Mouse (Mus musculus) liver, adult (tissue): ENCODE data around the gene Ptpn13.

Experiments used
- GATA4 ChIP-seq: IDR thresholded peaks from 2 replicates; pipeline ENCODE4 v1.6.1; 2014; ENCODE audit warnings: mild to moderate bottlenecking, low read length; ENCODE audit not compliant: insufficient replicate concordance

Ptpn13 gene

DNA sequence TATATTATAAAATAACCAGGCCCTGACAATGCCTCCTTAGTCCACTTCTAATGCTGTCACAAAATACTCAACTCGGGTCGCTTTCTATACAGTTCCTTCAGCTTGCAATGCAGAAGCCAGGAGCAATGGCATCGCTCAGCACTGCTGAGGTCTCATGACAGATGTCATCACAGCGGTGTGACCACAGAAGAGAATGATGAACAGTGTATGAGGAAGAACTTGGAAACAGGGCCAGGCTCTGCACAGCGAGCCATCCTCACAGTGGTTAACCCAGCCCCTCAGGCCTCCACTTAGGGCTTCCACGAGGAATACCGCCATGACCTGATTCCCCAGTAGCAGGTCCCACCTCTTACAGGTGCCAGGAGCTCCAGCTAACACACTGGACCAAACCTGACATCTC lies 189.4 kb downstream of the Ptpn13 start:
- no peak for TF ChIP-seq GATA4

DNA sequence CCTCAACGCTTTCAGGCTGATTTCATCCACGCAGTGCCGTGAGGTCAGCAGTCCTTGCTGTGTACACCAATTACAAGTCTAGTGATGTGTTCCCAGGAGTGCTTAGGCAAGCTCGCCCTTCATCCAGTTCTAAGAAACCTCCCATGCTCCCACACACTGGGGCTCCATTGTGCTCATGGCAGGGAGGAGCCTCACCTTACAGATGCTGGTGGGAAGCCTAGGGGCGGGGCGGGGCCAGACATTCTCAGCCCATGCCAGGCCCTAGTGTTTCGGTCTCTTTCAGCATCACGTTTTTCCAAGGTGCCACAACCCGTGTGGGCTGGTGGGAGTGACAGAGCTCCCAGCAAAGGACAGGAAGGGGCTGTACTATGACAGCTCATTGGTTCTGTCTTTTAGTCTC lies 192.2 kb downstream of the Ptpn13 start:
- no peak for TF ChIP-seq GATA4

GRCm38 (mm10) chr5:103620301-103620973 lies 195.4 kb downstream of the Ptpn13 start:
- no peak for TF ChIP-seq GATA4

DNA sequence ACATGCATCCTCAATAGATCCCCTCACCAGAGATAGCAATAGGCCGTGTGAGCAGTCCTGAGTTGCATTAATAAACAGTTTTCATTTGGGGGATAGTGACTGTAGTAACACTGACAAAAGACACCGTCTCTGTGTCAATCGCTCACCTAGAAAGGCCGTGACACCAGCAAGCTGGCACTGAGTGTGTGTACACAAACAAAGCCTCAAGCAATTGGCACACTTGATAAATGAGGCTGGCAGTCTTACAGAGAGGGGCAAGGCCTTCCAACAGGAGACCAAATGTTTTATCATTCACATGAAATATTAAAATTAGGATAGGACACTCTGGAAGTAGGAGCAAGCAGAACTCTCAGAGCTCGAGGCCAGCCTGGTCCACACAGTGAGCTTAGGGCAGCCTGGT lies 197.3 kb downstream of the Ptpn13 start:
- TF ChIP-seq GATA4 = 0 out of 2 replicates have a peak, but pooled peaks have one; percentile 49

DNA sequence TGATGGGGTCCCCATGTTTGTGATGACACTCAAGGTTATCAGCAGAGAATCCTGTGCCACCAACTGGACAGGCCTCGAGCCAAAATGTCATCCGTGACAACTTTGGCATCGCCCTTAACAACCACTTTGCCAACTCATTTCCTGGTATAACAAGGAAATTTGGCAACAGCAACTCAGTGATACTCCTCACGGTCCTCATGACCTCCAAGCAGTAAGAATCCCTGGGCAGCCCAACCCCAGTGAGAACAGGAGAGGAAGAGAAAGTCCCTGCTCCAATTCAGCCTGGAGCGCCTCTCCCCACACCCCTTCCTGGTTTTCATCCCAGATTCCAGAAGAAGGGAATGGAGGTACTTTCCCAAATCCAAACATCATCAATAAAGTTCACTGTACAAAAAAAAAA lies 199.8 kb downstream of the Ptpn13 start:
- no peak for TF ChIP-seq GATA4

- TF ChIP-seq GATA4 = no peak
These were observed 203.5 kb downstream of the Ptpn13 start for GRCm38 (mm10) chr5:103628499-103628898.

DNA sequence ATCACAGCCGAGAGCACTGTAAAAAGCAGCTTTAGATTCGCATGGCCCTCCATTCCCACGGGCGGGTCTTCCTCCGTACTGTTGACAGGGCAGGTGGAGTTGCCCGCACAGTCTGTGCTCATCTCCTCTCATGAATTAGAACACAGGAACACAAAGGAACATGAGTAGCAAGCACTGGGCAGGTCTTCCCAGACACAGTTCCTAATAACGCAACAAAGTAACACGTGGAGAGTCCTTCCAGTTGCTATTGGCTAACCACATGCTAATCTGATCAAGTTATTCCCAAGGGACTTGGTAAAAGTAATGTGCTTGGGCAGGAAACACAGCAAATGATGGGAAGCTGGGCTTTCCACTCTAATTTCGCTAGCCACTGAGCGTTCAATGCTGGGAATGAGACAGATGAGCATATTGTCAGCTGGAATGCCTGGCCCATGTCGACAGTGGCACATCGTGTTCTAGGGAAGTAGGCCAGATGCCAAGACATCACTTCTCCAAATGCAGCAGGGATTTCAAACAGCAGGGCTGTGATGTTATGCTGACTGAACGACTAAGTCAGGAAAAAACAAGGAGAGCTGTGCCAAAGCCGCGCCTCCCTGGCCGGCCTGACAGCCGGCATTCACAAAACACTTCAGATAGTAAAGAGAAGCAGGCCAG lies 204.2 kb downstream of the Ptpn13 start, which contains the start of gene Slc10a6:
Gene Slc10a6 (minus strand): TSS at position 293 of the 654 bp plus-strand sequence.
- peak; percentile 79; the same call in 1 of the 2 replicates for TF ChIP-seq GATA4

GRCm38 (mm10) chr5:103629854-103630580 lies 205.0 kb downstream of the Ptpn13 start:
- no peak for TF ChIP-seq GATA4

- no peak for TF ChIP-seq GATA4
These were observed 212.2 kb downstream of the Ptpn13 start for GRCm38 (mm10) chr5:103637162-103637561.

- no peak for TF ChIP-seq GATA4
These were observed 219.2 kb downstream of the Ptpn13 start for GRCm38 (mm10) chr5:103644167-103644566.

GRCm38 (mm10) chr5:103647320-103647719 lies 222.3 kb downstream of the Ptpn13 start:
- no peak for TF ChIP-seq GATA4
